ENCODE assay signal across 15 mouse cellular contexts in genomic region chr4:8967986-8968385, GRCm38 (mm10).
"Had no signal": no experiment of that assay in that cellular context is flagged by ENCODE, and none has a peak within 500 bp of the region (broad histone marks: within the 10 kb centered on the region; RNA-seq: fewer than 3 reads in every experiment).

No protein-coding gene starts in this region.

- H3K4me3 ChIP-seq: neural tube, embryonic 15.5 days; stomach, embryonic 15.5 days had no signal

- H3K4me1 ChIP-seq: stomach, embryonic 15.5 days had no signal

- H3K9me3 ChIP-seq: neural tube, embryonic 15.5 days; stomach, embryonic 15.5 days had no signal

- H3K36me3 ChIP-seq: neural tube, embryonic 15.5 days; stomach, embryonic 15.5 days had no signal

- H3K27me3 ChIP-seq: neural tube, embryonic 15.5 days; stomach, embryonic 15.5 days had no signal

- H3K9ac ChIP-seq: neural tube, embryonic 15.5 days; stomach, embryonic 15.5 days had no signal

- DNase-seq: retina, postnatal 1 day; right cerebral cortex, adult 18-20 months; right cerebral cortex, postnatal 14 days; right cerebral cortex, postnatal 25 days; right cerebral cortex, postnatal 4 days; spleen, adult 18-20 months; thymus, adult 18-20 months; thymus, adult 2 months; thymus, postnatal 14 days; thymus, postnatal 25 days; thymus, postnatal 36 days; thymus, postnatal 4 days had no signal

- H3K4me2 ChIP-seq: neural tube, embryonic 15.5 days; stomach, embryonic 15.5 days had no signal

- H3K27ac ChIP-seq: neural tube, embryonic 15.5 days; stomach, embryonic 15.5 days; stomach, postnatal 0 days had no signal
